Mouse (Mus musculus): Measurements from ENCODE around the gene Actr2. TPM values are rescaled to one million over a fixed set of nuclear protein-coding genes. Genes with fewer than 3 reads are reported as not detected.

Gene Actr2
- polyA plus RNA-seq, 1 experiment, result 11.3 TPM

- no peaks in the 10 kb centered on the region for H3K4me1 ChIP-seq (ENCODE audit: control insufficient read depth, insufficient read depth, low read length)
- TF ChIP-seq POLR2A (IDR thresholded peaks at IDR 0.05; ENCODE audit: control insufficient read depth, low read depth, low read length) (no peak), CTCF (IDR thresholded peaks at IDR 0.05; ENCODE audit: control insufficient read depth, insufficient read depth, insufficient replicate concordance, low read depth, low read length) (no peak)
- H3K36me3 ChIP-seq (ENCODE audit: control insufficient read depth, insufficient read depth, low read length), result no peaks in the 10 kb centered on the region
- no peaks in the 10 kb centered on the region for H3K27me3 ChIP-seq (ENCODE audit: control insufficient read depth, insufficient read depth, low read length)
- no peak overlapping the region for H3K27ac ChIP-seq (ENCODE audit: control insufficient read depth, insufficient read depth, low read depth, low read length)
- no peak overlapping the region for H3K4me3 ChIP-seq (ENCODE audit: control insufficient read depth, low read depth, low read length)
Measured at GRCm38 (mm10) chr11:20085635-20086034, 27.1 kb downstream of the Actr2 start.

GRCm38 (mm10) chr11:20075415-20075814, 37.3 kb downstream of the Actr2 start:
- H3K27me3 ChIP-seq (ENCODE audit: control insufficient read depth, insufficient read depth, low read length), result no peaks in the 10 kb centered on the region
- 0 out of 2 replicates have a peak, but pooled peaks cover 2% of the 10 kb centered on the region for H3K36me3 ChIP-seq (ENCODE audit: control insufficient read depth, insufficient read depth, low read length)
- no peaks in the 10 kb centered on the region for H3K4me1 ChIP-seq (ENCODE audit: control insufficient read depth, insufficient read depth, low read length)
- H3K27ac ChIP-seq (ENCODE audit: control insufficient read depth, insufficient read depth, low read depth, low read length), result no peak overlapping the region
- no peak for TF ChIP-seq CTCF (IDR thresholded peaks at IDR 0.05; ENCODE audit: control insufficient read depth, insufficient read depth, insufficient replicate concordance, low read depth, low read length)
- TF ChIP-seq POLR2A (IDR thresholded peaks at IDR 0.05; ENCODE audit: control insufficient read depth, low read depth, low read length), result no peak
- H3K4me3 ChIP-seq (ENCODE audit: control insufficient read depth, low read depth, low read length), result no peak overlapping the region

- Histone ChIP-seq H3K36me3 (ENCODE audit: control insufficient read depth, insufficient read depth, low read length) (0 out of 2 replicates have a peak, but pooled peaks cover 2% of the 10 kb centered on the region), H3K27me3 (ENCODE audit: control insufficient read depth, insufficient read depth, low read length) (no peaks in the 10 kb centered on the region), H3K4me1 (ENCODE audit: control insufficient read depth, insufficient read depth, low read length) (no peaks in the 10 kb centered on the region), H3K27ac (ENCODE audit: control insufficient read depth, insufficient read depth, low read depth, low read length) (no peak overlapping the region), H3K4me3 (ENCODE audit: control insufficient read depth, low read depth, low read length) (no peak overlapping the region)
- no peak for TF ChIP-seq POLR2A (IDR thresholded peaks at IDR 0.05; ENCODE audit: control insufficient read depth, low read depth, low read length)
- no peak for TF ChIP-seq CTCF (IDR thresholded peaks at IDR 0.05; ENCODE audit: control insufficient read depth, insufficient read depth, insufficient replicate concordance, low read depth, low read length)
Measured at GRCm38 (mm10) chr11:20072826-20073225, 39.9 kb downstream of the Actr2 start.

DNA sequence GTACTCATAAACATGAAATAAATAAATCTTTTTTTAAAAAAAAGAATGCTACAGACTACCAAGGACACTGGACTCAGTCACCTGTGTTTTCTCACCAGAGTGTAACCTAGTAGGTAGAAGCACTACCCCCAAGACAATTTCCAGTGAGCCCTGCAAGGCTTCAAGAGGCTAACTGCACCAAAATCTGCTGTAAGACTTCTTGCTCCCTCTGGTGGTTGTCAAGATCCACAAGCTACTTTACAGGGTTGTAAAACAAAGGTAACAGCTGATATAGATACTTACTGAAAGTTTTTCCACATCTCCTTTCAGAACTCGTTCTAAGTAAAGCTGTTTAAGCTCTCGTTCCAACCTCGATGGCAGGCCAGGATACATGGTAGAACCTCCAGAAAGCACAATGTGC, 40.5 kb downstream of the Actr2 start:
- TF ChIP-seq POLR2A (IDR thresholded peaks at IDR 0.05; ENCODE audit: control insufficient read depth, low read depth, low read length) (no peak), CTCF (IDR thresholded peaks at IDR 0.05; ENCODE audit: control insufficient read depth, insufficient read depth, insufficient replicate concordance, low read depth, low read length) (no peak)
- H3K36me3 ChIP-seq (ENCODE audit: control insufficient read depth, insufficient read depth, low read length), result 0 out of 2 replicates have a peak, but pooled peaks cover 2% of the 10 kb centered on the region

GRCm38 (mm10) chr11:20068346-20069004, 44.2 kb downstream of the Actr2 start:
- Histone ChIP-seq H3K27me3 (ENCODE audit: control insufficient read depth, insufficient read depth, low read length) (no peaks in the 10 kb centered on the region), H3K36me3 (ENCODE audit: control insufficient read depth, insufficient read depth, low read length) (0 out of 2 replicates have a peak, but pooled peaks cover 2% of the 10 kb centered on the region), H3K4me1 (ENCODE audit: control insufficient read depth, insufficient read depth, low read length) (no peaks in the 10 kb centered on the region), H3K4me3 (ENCODE audit: control insufficient read depth, low read depth, low read length) (no peak overlapping the region), H3K27ac (ENCODE audit: control insufficient read depth, insufficient read depth, low read depth, low read length) (no peak overlapping the region)
- TF ChIP-seq POLR2A (IDR thresholded peaks at IDR 0.05; ENCODE audit: control insufficient read depth, low read depth, low read length), result no peak
- no peak for TF ChIP-seq CTCF (IDR thresholded peaks at IDR 0.05; ENCODE audit: control insufficient read depth, insufficient read depth, insufficient replicate concordance, low read depth, low read length)

More for the DNA sequence above, 40.5 kb downstream of the Actr2 start:
- Histone ChIP-seq H3K27me3 (ENCODE audit: control insufficient read depth, insufficient read depth, low read length) (no peaks in the 10 kb centered on the region), H3K27ac (ENCODE audit: control insufficient read depth, insufficient read depth, low read depth, low read length) (no peak overlapping the region), H3K4me3 (ENCODE audit: control insufficient read depth, low read depth, low read length) (no peak overlapping the region), H3K4me1 (ENCODE audit: control insufficient read depth, insufficient read depth, low read length) (no peaks in the 10 kb centered on the region)

GRCm38 (mm10) chr11:20067521-20067920, 45.2 kb downstream of the Actr2 start:
- H3K27me3 ChIP-seq (ENCODE audit: control insufficient read depth, insufficient read depth, low read length), result no peaks in the 10 kb centered on the region
- H3K36me3 ChIP-seq (ENCODE audit: control insufficient read depth, insufficient read depth, low read length), result 0 out of 2 replicates have a peak, but pooled peaks cover 2% of the 10 kb centered on the region
- no peak overlapping the region for H3K4me3 ChIP-seq (ENCODE audit: control insufficient read depth, low read depth, low read length)
- H3K4me1 ChIP-seq (ENCODE audit: control insufficient read depth, insufficient read depth, low read length), result no peaks in the 10 kb centered on the region
- no peak for TF ChIP-seq POLR2A (IDR thresholded peaks at IDR 0.05; ENCODE audit: control insufficient read depth, low read depth, low read length)
- no peak for TF ChIP-seq CTCF (IDR thresholded peaks at IDR 0.05; ENCODE audit: control insufficient read depth, insufficient read depth, insufficient replicate concordance, low read depth, low read length)
- H3K27ac ChIP-seq (ENCODE audit: control insufficient read depth, insufficient read depth, low read depth, low read length), result no peak overlapping the region

GRCm38 (mm10) chr11:20066106-20066505, 46.6 kb downstream of the Actr2 start:
- H3K4me3 ChIP-seq (ENCODE audit: control insufficient read depth, low read depth, low read length), result no peak overlapping the region
- 0 out of 2 replicates have a peak, but pooled peaks cover 1% of the 10 kb centered on the region for H3K36me3 ChIP-seq (ENCODE audit: control insufficient read depth, insufficient read depth, low read length)
- H3K4me1 ChIP-seq (ENCODE audit: control insufficient read depth, insufficient read depth, low read length), result no peaks in the 10 kb centered on the region
- H3K27ac ChIP-seq (ENCODE audit: control insufficient read depth, insufficient read depth, low read depth, low read length), result no peak overlapping the region
- no peaks in the 10 kb centered on the region for H3K27me3 ChIP-seq (ENCODE audit: control insufficient read depth, insufficient read depth, low read length)
- no peak for TF ChIP-seq CTCF (IDR thresholded peaks at IDR 0.05; ENCODE audit: control insufficient read depth, insufficient read depth, insufficient replicate concordance, low read depth, low read length)
- TF ChIP-seq POLR2A (IDR thresholded peaks at IDR 0.05; ENCODE audit: control insufficient read depth, low read depth, low read length), result no peak

Measured in testis, adult 2 months (tissue).